Mouse (Mus musculus): ENCODE data around the gene Tmem206.

DNA sequence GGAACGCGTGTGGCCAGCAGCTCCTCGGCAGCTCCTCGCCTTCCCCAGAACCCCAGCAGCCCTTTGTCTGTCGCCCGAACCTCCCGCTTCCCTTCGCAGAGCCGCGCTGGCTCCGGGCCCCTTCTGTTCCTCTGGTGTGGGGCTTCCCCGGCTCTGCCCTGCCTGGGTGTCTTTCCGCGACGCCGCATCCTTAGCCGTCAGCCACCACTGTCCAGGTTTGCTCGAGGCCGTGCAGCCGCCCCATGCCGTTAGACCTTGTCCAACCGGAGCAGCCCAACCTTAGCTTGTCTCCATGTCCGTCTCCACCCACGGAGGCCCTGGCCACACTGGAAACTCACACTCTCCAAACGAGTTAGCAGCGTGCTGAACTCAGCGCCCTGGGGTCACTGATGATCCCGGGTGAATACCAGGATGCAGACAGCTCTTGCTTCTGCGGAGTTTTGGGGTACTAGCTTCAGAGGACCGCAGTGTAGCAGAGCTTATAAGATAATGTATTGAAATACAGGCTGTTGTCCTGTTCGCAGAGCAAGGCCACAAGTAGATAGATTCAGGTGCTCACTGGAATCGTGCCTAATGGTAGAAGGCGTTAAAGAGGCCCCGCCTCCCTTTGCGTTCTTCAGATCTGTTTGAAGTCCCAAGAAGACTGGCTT is 646 bp downstream of the Tmem206 start:
- no peak for TF ChIP-seq CTCF (IDR thresholded peaks at IDR 0.05; ENCODE audit: insufficient read depth, low read length)
- no peak for TF ChIP-seq POLR2A (IDR thresholded peaks at IDR 0.05; ENCODE audit: borderline replicate concordance, extremely low read depth, low read depth, low read length)

Data from lung, adult 2 months (tissue).